Mouse (Mus musculus) bone marrow, adult 2 months (tissue): ENCODE results near the gene Proca1. TPM values are rescaled to one million over a fixed set of nuclear protein-coding genes. Genes with fewer than 3 reads are reported as not detected.
A peak's percentile ranks its signal among the peaks of the same experiment; 100 is the strongest.
"Not testable (repeated sequence)": the region's sequence is repeated elsewhere in the genome, so short reads cannot be mapped to it uniquely, and the experiment has no call there.

Experiments
- H3K27ac ChIP-seq: fragments of 200-500 bp; 2 replicates; pipeline ENCODE4 v1.5.1; 2012; ENCODE audit warnings: low read depth, mild to moderate bottlenecking, control low read depth, inconsistent platforms, low read length; ENCODE audit not compliant: control insufficient read depth, poor library complexity, insufficient read depth
- H3K4me1 ChIP-seq: fragments of 200-500 bp; 2 replicates; pipeline ENCODE4 v1.6.1; 2011; ENCODE audit warnings: low read length; ENCODE audit not compliant: control insufficient read depth, insufficient read depth
- H3K4me3 ChIP-seq: fragments of 200-500 bp; replicated peaks from 2 replicates; pipeline ENCODE3; 2011; ENCODE audit warnings: mild to moderate bottlenecking, low read depth, low read length, control low read depth; ENCODE audit not compliant: control insufficient read depth
- CTCF ChIP-seq: fragments of 200-500 bp; IDR thresholded peaks from 2 replicates; pipeline ENCODE4 v1.5.1; 2011; ENCODE audit warnings: low read length, control low read depth; ENCODE audit not compliant: control insufficient read depth, insufficient read depth
- POLR2A ChIP-seq: fragments of 200-500 bp; IDR thresholded peaks from 2 replicates; pipeline ENCODE4 v1.6.1; 2011; ENCODE audit warnings: low read depth, mild to moderate bottlenecking, control low read depth, low read length, borderline replicate concordance; ENCODE audit not compliant: control insufficient read depth
- WGBS: fragments of 180-500 bp; shearing (Covaris S2); methylation state at CpG from one replicate; pipeline ENCODE4 v1.1.7; 2018; 5-methylcytosine and 5-hydroxymethylcytosine counted together
- polyA plus RNA-seq: library from polyadenylated mRNA; stranded (reverse); fragments of >200 nt; gene quantifications from 2 replicates; pipeline ENCODE4 v1.2.4, GENCODE M21; 2011; ENCODE audit warnings: low replicate concordance; ENCODE audit not compliant: missing spikeins, insufficient read depth, insufficient read length

Proca1 gene
- polyA plus RNA-seq, 1 experiment: 3.3 TPM

- no peaks in the 10 kb centered on the region; the same call in none of the 2 replicates for H3K4me1 ChIP-seq
- H3K27ac ChIP-seq: no peak overlapping the region
- WGBS: 36% methylated on average over 2 of the region's 2 CpGs
Measured at GRCm38 (mm10) chr11:78181830-78182357, 11.3 kb upstream of the Proca1 start.

GRCm38 (mm10) chr11:78182450-78182849 is 10.7 kb upstream of the Proca1 start:
- Histone ChIP-seq H3K4me1 (no peaks in the 10 kb centered on the region; the same call in none of the 2 replicates), H3K4me3 (peak overlapping the region; percentile 28), H3K27ac (peak overlapping the region; percentile 88)
- TF ChIP-seq POLR2A (no peak), CTCF (no peak)
- WGBS: 5% methylated on average over 7 of the region's 7 CpGs

More at GRCm38 (mm10) chr11:78181830-78182357, 11.3 kb upstream of the Proca1 start:
- H3K4me3 ChIP-seq: no peak overlapping the region
- no peak for TF ChIP-seq POLR2A
- TF ChIP-seq CTCF: no peak

GRCm38 (mm10) chr11:78182961-78183844 is 10.0 kb upstream of the Proca1 start, which contains the start of gene Rpl23a:
TSS of gene Rpl23a (minus strand) at chr11:78183584.
- H3K27ac ChIP-seq: peak within 1 kb of the TSS; percentile 88
- H3K4me1 ChIP-seq: no peaks in the 10 kb centered on the region; the same call in none of the 2 replicates
- WGBS: under 1% methylated on average over 38 of the region's 38 CpGs
- TF ChIP-seq POLR2A: no peak; the same call in 1 of the 2 replicates
- TF ChIP-seq CTCF: no peak
- H3K4me3 ChIP-seq: peak within 1 kb of the TSS; percentile 97

- Histone ChIP-seq H3K4me1 (no peaks in the 10 kb centered on the region; the same call in none of the 2 replicates), H3K4me3 (no peak overlapping the region), H3K27ac (no peak overlapping the region)
- 56% methylated on average over 10 of the region's 10 CpGs for WGBS
- TF ChIP-seq POLR2A (no peak), CTCF (no peak)
Measured at GRCm38 (mm10) chr11:78183884-78184514, 9.2 kb upstream of the Proca1 start.

- H3K4me1 ChIP-seq, H3K4me3 ChIP-seq, H3K27ac ChIP-seq: not testable (repeated sequence)
- WGBS: 85% methylated on average over 6 of the region's 6 CpGs
Measured at GRCm38 (mm10) chr11:78184702-78185101, 8.5 kb upstream of the Proca1 start.

GRCm38 (mm10) chr11:78188331-78189233 is 4.6 kb upstream of the Proca1 start, which contains the start of gene Rab34:
TSS of gene Rab34 (plus strand) at chr11:78188430.
- TF ChIP-seq POLR2A (no peak), CTCF (no peak)
- Histone ChIP-seq H3K4me1 (no peaks in the 10 kb centered on the region; the same call in 1 of the 2 replicates), H3K4me3 (peak within 1 kb of the TSS; percentile 4), H3K27ac (no peak within 1 kb of the TSS; the same call in 1 of the 2 replicates)
- 1% methylated on average over 79 of the region's 80 CpGs for WGBS

- no peak for TF ChIP-seq CTCF
- no peak for TF ChIP-seq POLR2A
- Histone ChIP-seq H3K4me3 (peak overlapping the region; percentile 4), H3K4me1 (no peaks in the 10 kb centered on the region; the same call in 1 of the 2 replicates), H3K27ac (no peak overlapping the region; the same call in 1 of the 2 replicates)
- WGBS: 4% methylated on average over 42 of the region's 42 CpGs
Measured at GRCm38 (mm10) chr11:78189234-78190040, 3.8 kb upstream of the Proca1 start.
